Mouse (Mus musculus): ENCODE data around the gene Lix1l. TPM values are rescaled to one million over a fixed set of nuclear protein-coding genes. Genes with fewer than 3 reads are reported as not detected.
A peak's percentile ranks its signal among the peaks of the same experiment; 100 is the strongest.

Lix1l gene
- polyA plus RNA-seq, 1 experiment from 2014 or later = 6.4 TPM

GRCm38 (mm10) chr3:96666916-96667315, 66.0 kb downstream of the Lix1l start:
- WGBS (ENCODE audit: insufficient replicate concordance) = 85% methylated on average over 5 of the region's 5 CpGs
- Histone ChIP-seq H3K4me1 (ENCODE audit: control insufficient read depth, insufficient read depth, low read length) (peaks cover 10% of the 10 kb centered on the region; the same call in 1 of the 2 replicates), H3K27ac (ENCODE audit: low read depth, low read length) (no peak overlapping the region)

GRCm38 (mm10) chr3:96667316-96667715, 66.4 kb downstream of the Lix1l start:
- no peak overlapping the region for H3K4me3 ChIP-seq (ENCODE audit: low read depth, low read length)
- H3K9me3 ChIP-seq (replicated peaks; ENCODE audit: control insufficient read depth, low read length) = no peaks in the 10 kb centered on the region
- no peak for ATAC-seq (replicated peaks; ENCODE audit: insufficient number of reproducible peaks, low FRiP score, low TSS enrichment)
- no peak overlapping the region for H3K27ac ChIP-seq (ENCODE audit: low read depth, low read length)
- WGBS (ENCODE audit: insufficient replicate concordance) = 30% methylated on average over 1 of the region's 1 CpGs
- peaks cover 10% of the 10 kb centered on the region; the same call in 1 of the 2 replicates for H3K4me1 ChIP-seq (ENCODE audit: control insufficient read depth, insufficient read depth, low read length)
- H3K27me3 ChIP-seq (ENCODE audit: control insufficient read depth, insufficient read depth, low read length) = peaks cover 7% of the 10 kb centered on the region
- no peak overlapping the region for H3K4me2 ChIP-seq
- no peak overlapping the region for H3K9ac ChIP-seq (ENCODE audit: low read depth, low read length)
- no peaks in the 10 kb centered on the region for H3K36me3 ChIP-seq (ENCODE audit: control insufficient read depth, insufficient read depth, low read length)

More at GRCm38 (mm10) chr3:96666916-96667315, 66.0 kb downstream of the Lix1l start:
- Histone ChIP-seq H3K4me2 (no peak overlapping the region), H3K27me3 (ENCODE audit: control insufficient read depth, insufficient read depth, low read length) (peaks cover 7% of the 10 kb centered on the region), H3K9ac (ENCODE audit: low read depth, low read length) (no peak overlapping the region), H3K36me3 (ENCODE audit: control insufficient read depth, insufficient read depth, low read length) (no peaks in the 10 kb centered on the region), H3K9me3 (replicated peaks; ENCODE audit: control insufficient read depth, low read length) (no peaks in the 10 kb centered on the region), H3K4me3 (ENCODE audit: low read depth, low read length) (no peak overlapping the region)
- no peak for ATAC-seq (replicated peaks; ENCODE audit: insufficient number of reproducible peaks, low FRiP score, low TSS enrichment)

GRCm38 (mm10) chr3:96668424-96669067, 67.6 kb downstream of the Lix1l start:
- WGBS (ENCODE audit: insufficient replicate concordance) = 89% methylated on average over 5 of the region's 5 CpGs
- H3K4me2 ChIP-seq = no peak overlapping the region
- H3K9me3 ChIP-seq (replicated peaks; ENCODE audit: control insufficient read depth, low read length) = no peaks in the 10 kb centered on the region
- H3K36me3 ChIP-seq (ENCODE audit: control insufficient read depth, insufficient read depth, low read length) = no peaks in the 10 kb centered on the region
- H3K27me3 ChIP-seq (ENCODE audit: control insufficient read depth, insufficient read depth, low read length) = peaks cover 4% of the 10 kb centered on the region; the same call in 1 of the 2 replicates
- H3K27ac ChIP-seq (ENCODE audit: low read depth, low read length) = no peak overlapping the region
- H3K4me3 ChIP-seq (ENCODE audit: low read depth, low read length) = no peak overlapping the region
- H3K9ac ChIP-seq (ENCODE audit: low read depth, low read length) = no peak overlapping the region
- no peak for ATAC-seq (replicated peaks; ENCODE audit: insufficient number of reproducible peaks, low FRiP score, low TSS enrichment)
- peaks cover 6% of the 10 kb centered on the region; the same call in 1 of the 2 replicates for H3K4me1 ChIP-seq (ENCODE audit: control insufficient read depth, insufficient read depth, low read length)

- peak; percentile 86 for ATAC-seq (replicated peaks; ENCODE audit: insufficient number of reproducible peaks, low FRiP score, low TSS enrichment)
- H3K36me3 ChIP-seq (ENCODE audit: control insufficient read depth, insufficient read depth, low read length) = no peaks in the 10 kb centered on the region
- H3K9me3 ChIP-seq (replicated peaks; ENCODE audit: control insufficient read depth, low read length) = no peaks in the 10 kb centered on the region
- H3K4me3 ChIP-seq (ENCODE audit: low read depth, low read length) = peak within 1 kb of the TSS; percentile 47
- peak within 1 kb of the TSS; percentile 22; the same call in 1 of the 2 replicates for H3K9ac ChIP-seq (ENCODE audit: low read depth, low read length)
- H3K27me3 ChIP-seq (ENCODE audit: control insufficient read depth, insufficient read depth, low read length) = peaks cover 4% of the 10 kb centered on the region; the same call in 1 of the 2 replicates
- no peak within 1 kb of the TSS for H3K27ac ChIP-seq (ENCODE audit: low read depth, low read length)
- 0 out of 2 replicates have a peak, but pooled peaks cover 2% of the 10 kb centered on the region for H3K4me1 ChIP-seq (ENCODE audit: control insufficient read depth, insufficient read depth, low read length)
- H3K4me2 ChIP-seq = peak within 1 kb of the TSS; percentile 87
- WGBS (ENCODE audit: insufficient replicate concordance) = 5% methylated on average over 35 of the region's 35 CpGs
These were observed 68.9 kb downstream of the Lix1l start, which contains the start of gene Ankrd35 for GRCm38 (mm10) chr3:96669727-96670468. Gene Ankrd35 (plus strand): TSS chr3:96670131.

- 86% methylated on average over 5 of the region's 5 CpGs for WGBS (ENCODE audit: insufficient replicate concordance)
- 0 out of 2 replicates have a peak, but pooled peaks cover 2% of the 10 kb centered on the region for H3K4me1 ChIP-seq (ENCODE audit: control insufficient read depth, insufficient read depth, low read length)
- peaks cover 4% of the 10 kb centered on the region; the same call in 1 of the 2 replicates for H3K27me3 ChIP-seq (ENCODE audit: control insufficient read depth, insufficient read depth, low read length)
- ATAC-seq (replicated peaks; ENCODE audit: insufficient number of reproducible peaks, low FRiP score, low TSS enrichment) = no peak
- H3K4me2 ChIP-seq = no peak overlapping the region
- H3K36me3 ChIP-seq (ENCODE audit: control insufficient read depth, insufficient read depth, low read length) = no peaks in the 10 kb centered on the region
- no peaks in the 10 kb centered on the region for H3K9me3 ChIP-seq (replicated peaks; ENCODE audit: control insufficient read depth, low read length)
- H3K4me3 ChIP-seq (ENCODE audit: low read depth, low read length) = no peak overlapping the region
- H3K27ac ChIP-seq (ENCODE audit: low read depth, low read length) = no peak overlapping the region
- H3K9ac ChIP-seq (ENCODE audit: low read depth, low read length) = no peak overlapping the region
These were observed 70.6 kb downstream of the Lix1l start for GRCm38 (mm10) chr3:96671519-96671918.

GRCm38 (mm10) chr3:96673514-96673913, 72.6 kb downstream of the Lix1l start:
- 0 out of 2 replicates have a peak, but pooled peaks cover 2% of the 10 kb centered on the region for H3K4me1 ChIP-seq (ENCODE audit: control insufficient read depth, insufficient read depth, low read length)
- WGBS (ENCODE audit: insufficient replicate concordance) = 55% methylated on average over 4 of the region's 4 CpGs
- H3K36me3 ChIP-seq (ENCODE audit: control insufficient read depth, insufficient read depth, low read length) = no peaks in the 10 kb centered on the region
- no peak overlapping the region for H3K4me2 ChIP-seq
- H3K27ac ChIP-seq (ENCODE audit: low read depth, low read length) = no peak overlapping the region
- no peak for ATAC-seq (replicated peaks; ENCODE audit: insufficient number of reproducible peaks, low FRiP score, low TSS enrichment)
- no peak overlapping the region for H3K4me3 ChIP-seq (ENCODE audit: low read depth, low read length)
- peaks cover 4% of the 10 kb centered on the region; the same call in 1 of the 2 replicates for H3K27me3 ChIP-seq (ENCODE audit: control insufficient read depth, insufficient read depth, low read length)
- H3K9ac ChIP-seq (ENCODE audit: low read depth, low read length) = no peak overlapping the region
- H3K9me3 ChIP-seq (replicated peaks; ENCODE audit: control insufficient read depth, low read length) = no peaks in the 10 kb centered on the region

GRCm38 (mm10) chr3:96674442-96674841, 73.5 kb downstream of the Lix1l start:
- H3K9me3 ChIP-seq (replicated peaks; ENCODE audit: control insufficient read depth, low read length) = no peaks in the 10 kb centered on the region
- H3K4me2 ChIP-seq = no peak overlapping the region
- H3K27me3 ChIP-seq (ENCODE audit: control insufficient read depth, insufficient read depth, low read length) = peaks cover 4% of the 10 kb centered on the region
- H3K4me3 ChIP-seq (ENCODE audit: low read depth, low read length) = no peak overlapping the region
- no peak overlapping the region for H3K9ac ChIP-seq (ENCODE audit: low read depth, low read length)
- no peak for ATAC-seq (replicated peaks; ENCODE audit: insufficient number of reproducible peaks, low FRiP score, low TSS enrichment)
- WGBS (ENCODE audit: insufficient replicate concordance) = 56% methylated on average over 8 of the region's 8 CpGs
- H3K27ac ChIP-seq (ENCODE audit: low read depth, low read length) = no peak overlapping the region
- 0 out of 2 replicates have a peak, but pooled peaks cover 7% of the 10 kb centered on the region for H3K4me1 ChIP-seq (ENCODE audit: control insufficient read depth, insufficient read depth, low read length)
- H3K36me3 ChIP-seq (ENCODE audit: control insufficient read depth, insufficient read depth, low read length) = no peaks in the 10 kb centered on the region

GRCm38 (mm10) chr3:96675171-96675570, 74.2 kb downstream of the Lix1l start:
- Histone ChIP-seq H3K27ac (ENCODE audit: low read depth, low read length) (no peak overlapping the region), H3K27me3 (ENCODE audit: control insufficient read depth, insufficient read depth, low read length) (peaks cover 9% of the 10 kb centered on the region), H3K4me2 (no peak overlapping the region), H3K4me3 (ENCODE audit: low read depth, low read length) (no peak overlapping the region), H3K36me3 (ENCODE audit: control insufficient read depth, insufficient read depth, low read length) (no peaks in the 10 kb centered on the region), H3K9ac (ENCODE audit: low read depth, low read length) (no peak overlapping the region), H3K4me1 (ENCODE audit: control insufficient read depth, insufficient read depth, low read length) (0 out of 2 replicates have a peak, but pooled peaks cover 7% of the 10 kb centered on the region), H3K9me3 (replicated peaks; ENCODE audit: control insufficient read depth, low read length) (no peaks in the 10 kb centered on the region)
- WGBS (ENCODE audit: insufficient replicate concordance) = 81% methylated on average over 3 of the region's 3 CpGs
- ATAC-seq (replicated peaks; ENCODE audit: insufficient number of reproducible peaks, low FRiP score, low TSS enrichment) = no peak

Data from heart, embryonic 11.5 days (tissue).